Mouse (Mus musculus): ENCODE data around the gene Htra1. TPM values are rescaled to one million over a fixed set of nuclear protein-coding genes. Genes with fewer than 3 reads are reported as not detected.

Htra1 gene
- polyA plus RNA-seq, 1 experiment from 2014 or later, result 3.3 TPM

DNA sequence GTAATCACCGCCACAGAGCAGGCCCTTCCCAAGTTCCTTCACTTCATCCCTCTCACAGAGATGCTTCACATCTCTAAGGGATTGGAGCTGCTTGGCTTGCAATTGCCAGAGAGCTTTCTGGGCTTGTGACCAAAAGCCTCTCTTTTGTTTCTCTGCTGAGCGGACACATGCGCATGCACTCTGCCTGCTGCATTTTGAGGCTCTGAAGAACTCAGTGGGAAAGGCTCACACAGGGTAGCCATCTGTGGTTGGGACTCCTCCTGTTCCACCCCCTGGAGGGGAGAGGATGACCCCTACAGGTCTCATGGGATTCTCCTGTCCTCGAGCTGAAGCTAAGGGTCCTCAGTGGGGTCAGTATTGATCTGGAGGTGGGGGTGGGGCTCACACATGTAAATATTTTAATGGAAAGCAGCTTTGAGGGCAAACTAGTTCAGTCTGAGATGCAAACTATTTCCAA lies 30.0 kb downstream of the Htra1 start:
- no peak for DNase-seq (ENCODE audit: low spot score)
- H3K4me1 ChIP-seq (replicated peaks; ENCODE audit: control insufficient read depth, insufficient read depth, low read length), result no peaks in the 10 kb centered on the region
- 74% methylated on average over 4 of the region's 4 CpGs for WGBS
- H3K27me3 ChIP-seq (replicated peaks; ENCODE audit: control insufficient read depth, insufficient read depth, low read length), result no peaks in the 10 kb centered on the region
- H3K9me3 ChIP-seq (ENCODE audit: control insufficient read depth, low read length), result no peaks in the 10 kb centered on the region
- H3K4me3 ChIP-seq (ENCODE audit: low read depth, low read length), result no peak overlapping the region
- H3K27ac ChIP-seq (ENCODE audit: low read depth, low read length), result no peak overlapping the region
- no peak overlapping the region for H3K4me2 ChIP-seq
- H3K9ac ChIP-seq (ENCODE audit: low read depth, low read length), result no peak overlapping the region
- no peaks in the 10 kb centered on the region for H3K36me3 ChIP-seq (ENCODE audit: control insufficient read depth, insufficient read depth, low read length)
- ATAC-seq (replicated peaks; ENCODE audit: low FRiP score), result no peak

DNA sequence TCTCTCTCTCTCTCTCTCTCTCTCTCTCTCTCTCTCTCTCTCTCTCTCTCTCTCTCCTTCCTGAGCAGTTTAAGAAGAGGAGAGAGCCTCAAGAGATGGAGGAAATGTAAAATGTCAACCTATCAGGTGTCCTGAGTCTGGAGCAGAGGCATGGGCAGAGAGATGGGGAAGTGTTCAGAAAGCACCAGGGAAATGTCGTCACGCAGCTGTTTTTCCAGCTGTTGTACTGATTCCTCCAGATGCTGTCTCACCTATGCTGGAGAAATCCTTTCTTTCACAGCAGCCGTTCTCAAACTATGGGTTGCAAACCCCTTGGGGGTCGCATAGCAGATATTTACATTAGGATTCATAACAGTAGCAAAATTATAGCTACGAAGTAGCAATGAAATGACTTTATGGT lies 30.5 kb downstream of the Htra1 start:
- no peak for DNase-seq (ENCODE audit: low spot score)
- ATAC-seq (replicated peaks; ENCODE audit: low FRiP score), result no peak
- no peaks in the 10 kb centered on the region for H3K9me3 ChIP-seq (ENCODE audit: control insufficient read depth, low read length)
- no peak overlapping the region for H3K9ac ChIP-seq (ENCODE audit: low read depth, low read length)
- H3K4me3 ChIP-seq (ENCODE audit: low read depth, low read length), result no peak overlapping the region
- no peak overlapping the region for H3K4me2 ChIP-seq
- H3K27ac ChIP-seq (ENCODE audit: low read depth, low read length), result no peak overlapping the region
- H3K27me3 ChIP-seq (replicated peaks; ENCODE audit: control insufficient read depth, insufficient read depth, low read length), result no peaks in the 10 kb centered on the region
- no peaks in the 10 kb centered on the region for H3K36me3 ChIP-seq (ENCODE audit: control insufficient read depth, insufficient read depth, low read length)
- H3K4me1 ChIP-seq (replicated peaks; ENCODE audit: control insufficient read depth, insufficient read depth, low read length), result no peaks in the 10 kb centered on the region
- 73% methylated on average over 5 of the region's 5 CpGs for WGBS

DNA sequence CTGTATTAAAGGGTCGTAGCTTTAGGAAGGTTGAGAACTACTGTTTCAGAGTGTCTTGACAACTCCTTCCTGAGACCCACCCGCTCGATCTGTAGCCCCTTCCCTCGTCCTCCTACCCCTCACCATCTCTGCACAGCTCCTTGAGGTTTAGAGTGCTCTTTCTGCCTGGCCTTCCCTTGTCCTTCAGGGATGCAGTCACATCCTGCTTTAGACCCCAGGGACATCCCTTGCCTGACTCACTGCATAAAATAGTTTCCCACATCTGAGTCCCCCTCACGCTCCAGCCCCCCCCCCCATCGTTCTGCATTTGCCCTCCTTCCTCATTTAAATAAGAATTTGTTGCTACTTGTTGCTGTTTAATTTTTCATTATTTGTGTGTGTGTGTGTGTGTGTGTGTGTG lies 31.0 kb downstream of the Htra1 start:
- Histone ChIP-seq H3K9me3 (ENCODE audit: control insufficient read depth, low read length) (no peaks in the 10 kb centered on the region), H3K4me2 (no peak overlapping the region), H3K27me3 (replicated peaks; ENCODE audit: control insufficient read depth, insufficient read depth, low read length) (no peaks in the 10 kb centered on the region), H3K36me3 (ENCODE audit: control insufficient read depth, insufficient read depth, low read length) (no peaks in the 10 kb centered on the region), H3K4me1 (replicated peaks; ENCODE audit: control insufficient read depth, insufficient read depth, low read length) (no peaks in the 10 kb centered on the region), H3K9ac (ENCODE audit: low read depth, low read length) (no peak overlapping the region), H3K4me3 (ENCODE audit: low read depth, low read length) (no peak overlapping the region), H3K27ac (ENCODE audit: low read depth, low read length) (no peak overlapping the region)
- DNase-seq (ENCODE audit: low spot score), result no peak
- no peak for ATAC-seq (replicated peaks; ENCODE audit: low FRiP score)
- WGBS, result 74% methylated on average over 6 of the region's 6 CpGs

DNA sequence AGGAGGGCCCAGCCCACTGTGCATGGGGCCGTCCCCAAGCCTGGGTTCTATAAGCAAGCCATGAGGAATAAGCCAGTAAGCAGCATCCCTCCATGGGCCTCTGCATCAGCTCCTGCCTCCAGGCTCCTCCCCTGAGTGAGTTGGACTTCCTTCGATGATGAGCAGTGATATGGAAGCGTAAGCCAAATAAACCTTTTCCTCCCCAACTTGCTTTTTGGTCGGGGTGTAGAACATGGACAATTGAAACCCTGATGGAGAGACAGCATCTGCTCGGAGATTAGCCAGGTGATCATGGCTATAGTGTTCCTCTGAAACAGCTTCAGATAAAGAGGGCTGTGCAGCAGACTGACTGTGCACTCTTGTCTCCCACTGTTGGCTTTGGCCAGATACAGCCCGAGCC lies 32.0 kb downstream of the Htra1 start:
- H3K27ac ChIP-seq (ENCODE audit: low read depth, low read length), result no peak overlapping the region
- 78% methylated on average over 6 of the region's 6 CpGs for WGBS
- H3K9ac ChIP-seq (ENCODE audit: low read depth, low read length), result no peak overlapping the region
- H3K9me3 ChIP-seq (ENCODE audit: control insufficient read depth, low read length), result no peaks in the 10 kb centered on the region
- H3K4me1 ChIP-seq (replicated peaks; ENCODE audit: control insufficient read depth, insufficient read depth, low read length), result no peaks in the 10 kb centered on the region
- DNase-seq (ENCODE audit: low spot score), result no peak
- no peak overlapping the region for H3K4me2 ChIP-seq
- no peak for ATAC-seq (replicated peaks; ENCODE audit: low FRiP score)
- H3K36me3 ChIP-seq (ENCODE audit: control insufficient read depth, insufficient read depth, low read length), result no peaks in the 10 kb centered on the region
- no peaks in the 10 kb centered on the region for H3K27me3 ChIP-seq (replicated peaks; ENCODE audit: control insufficient read depth, insufficient read depth, low read length)
- no peak overlapping the region for H3K4me3 ChIP-seq (ENCODE audit: low read depth, low read length)

DNA sequence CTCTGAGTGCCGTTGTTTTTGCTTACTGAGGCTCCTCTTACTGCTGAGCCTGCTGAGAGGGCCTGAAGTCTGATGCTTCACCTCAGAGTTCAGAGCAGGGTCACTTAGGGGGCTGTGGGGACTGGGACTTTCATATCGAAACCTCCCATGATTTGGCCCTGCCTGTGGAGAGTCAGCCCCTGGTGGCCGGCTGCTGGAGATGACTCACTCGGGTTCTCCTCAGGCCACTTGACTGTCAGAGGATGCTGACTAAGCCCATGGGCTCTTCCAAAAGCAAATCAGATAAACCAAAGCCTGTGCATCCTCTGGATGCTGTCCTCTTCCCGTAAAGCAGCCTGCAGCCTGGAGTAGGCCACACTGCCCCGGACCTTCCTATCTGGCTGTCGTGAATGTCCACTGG lies 32.6 kb downstream of the Htra1 start:
- no peak for DNase-seq (ENCODE audit: low spot score)
- no peak overlapping the region for H3K27ac ChIP-seq (ENCODE audit: low read depth, low read length)

DNA sequence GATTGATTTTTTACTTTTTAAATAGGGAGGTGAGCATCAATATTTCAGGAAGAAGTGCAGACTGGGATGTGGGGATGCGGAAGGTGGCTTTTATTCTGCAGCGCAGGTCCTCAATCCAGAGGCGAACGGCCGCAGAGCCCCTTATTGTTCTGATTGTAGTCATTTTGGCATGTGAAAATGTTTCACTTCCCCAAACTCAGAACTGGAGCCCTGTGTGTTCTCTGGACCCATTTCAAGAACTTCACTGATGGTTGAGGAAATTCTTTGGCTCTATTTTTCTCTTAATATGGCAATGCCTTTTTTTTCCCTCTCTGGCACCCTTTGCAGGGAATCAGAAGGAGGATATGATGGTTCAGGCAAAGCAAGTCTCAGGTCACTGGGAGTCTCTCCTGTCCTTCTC lies 33.2 kb downstream of the Htra1 start:
- Histone ChIP-seq H3K27ac (ENCODE audit: low read depth, low read length) (no peak overlapping the region), H3K27me3 (replicated peaks; ENCODE audit: control insufficient read depth, insufficient read depth, low read length) (no peaks in the 10 kb centered on the region), H3K36me3 (ENCODE audit: control insufficient read depth, insufficient read depth, low read length) (no peaks in the 10 kb centered on the region), H3K4me1 (replicated peaks; ENCODE audit: control insufficient read depth, insufficient read depth, low read length) (no peaks in the 10 kb centered on the region), H3K9me3 (ENCODE audit: control insufficient read depth, low read length) (no peaks in the 10 kb centered on the region), H3K4me3 (ENCODE audit: low read depth, low read length) (no peak overlapping the region), H3K4me2 (no peak overlapping the region), H3K9ac (ENCODE audit: low read depth, low read length) (no peak overlapping the region)
- ATAC-seq (replicated peaks; ENCODE audit: low FRiP score) (no peak), DNase-seq (ENCODE audit: low spot score) (no peak)
- 83% methylated on average over 5 of the region's 5 CpGs for WGBS

More for the DNA sequence above, 32.6 kb downstream of the Htra1 start:
- H3K36me3 ChIP-seq (ENCODE audit: control insufficient read depth, insufficient read depth, low read length), result no peaks in the 10 kb centered on the region
- ATAC-seq (replicated peaks; ENCODE audit: low FRiP score), result no peak
- no peak overlapping the region for H3K9ac ChIP-seq (ENCODE audit: low read depth, low read length)
- H3K4me1 ChIP-seq (replicated peaks; ENCODE audit: control insufficient read depth, insufficient read depth, low read length), result no peaks in the 10 kb centered on the region
- no peak overlapping the region for H3K4me3 ChIP-seq (ENCODE audit: low read depth, low read length)
- H3K4me2 ChIP-seq, result no peak overlapping the region
- WGBS, result 52% methylated on average over 7 of the region's 7 CpGs
- no peaks in the 10 kb centered on the region for H3K9me3 ChIP-seq (ENCODE audit: control insufficient read depth, low read length)
- no peaks in the 10 kb centered on the region for H3K27me3 ChIP-seq (replicated peaks; ENCODE audit: control insufficient read depth, insufficient read depth, low read length)

DNA sequence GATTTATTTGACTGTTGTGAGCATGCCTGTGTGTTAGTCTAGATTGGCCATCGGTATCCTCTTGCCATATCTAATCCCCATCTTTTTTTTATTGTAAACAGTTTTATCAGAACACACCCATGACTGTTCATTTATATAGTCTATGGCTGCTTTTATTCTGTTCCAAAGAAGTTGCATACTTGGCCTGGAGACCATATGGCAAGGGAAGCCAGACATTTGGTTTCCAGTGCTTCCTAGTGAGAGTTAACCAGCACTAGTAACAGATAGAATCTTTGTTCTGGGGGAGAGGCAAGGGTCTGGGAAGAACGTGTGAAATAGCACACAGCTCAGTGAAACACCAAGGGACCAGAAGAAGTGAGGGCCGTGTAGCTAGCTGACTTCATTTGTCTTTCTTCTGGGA lies 33.6 kb downstream of the Htra1 start:
- Histone ChIP-seq H3K27me3 (replicated peaks; ENCODE audit: control insufficient read depth, insufficient read depth, low read length) (no peaks in the 10 kb centered on the region), H3K9ac (ENCODE audit: low read depth, low read length) (no peak overlapping the region), H3K4me2 (no peak overlapping the region), H3K27ac (ENCODE audit: low read depth, low read length) (no peak overlapping the region), H3K4me1 (replicated peaks; ENCODE audit: control insufficient read depth, insufficient read depth, low read length) (no peaks in the 10 kb centered on the region), H3K9me3 (ENCODE audit: control insufficient read depth, low read length) (no peaks in the 10 kb centered on the region), H3K4me3 (ENCODE audit: low read depth, low read length) (no peak overlapping the region), H3K36me3 (ENCODE audit: control insufficient read depth, insufficient read depth, low read length) (no peaks in the 10 kb centered on the region)
- WGBS, result 49% methylated on average over 3 of the region's 3 CpGs
- DNase-seq (ENCODE audit: low spot score), result no peak
- no peak for ATAC-seq (replicated peaks; ENCODE audit: low FRiP score)

DNA sequence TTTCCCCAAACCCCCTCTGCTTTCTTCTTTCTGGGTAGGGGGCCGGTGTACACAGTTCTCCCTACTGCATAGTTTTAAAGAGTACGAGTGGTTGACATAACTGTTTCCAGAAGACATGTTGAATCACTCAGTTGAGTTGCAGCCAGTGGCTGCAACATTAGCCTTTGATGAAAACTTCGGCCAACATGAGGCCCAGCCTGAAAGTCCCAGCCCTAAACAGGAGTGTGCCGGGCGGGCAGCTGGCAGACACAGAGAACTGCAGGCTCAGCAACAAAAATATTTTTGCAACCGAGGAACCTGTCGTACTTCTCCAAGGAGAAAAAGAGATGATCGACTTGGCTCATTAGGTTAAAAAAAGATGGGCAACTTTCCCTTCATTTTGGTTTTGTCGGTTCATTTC lies 36.9 kb downstream of the Htra1 start:
- H3K36me3 ChIP-seq (ENCODE audit: control insufficient read depth, insufficient read depth, low read length), result no peaks in the 10 kb centered on the region
- H3K4me1 ChIP-seq (replicated peaks; ENCODE audit: control insufficient read depth, insufficient read depth, low read length), result no peaks in the 10 kb centered on the region
- no peaks in the 10 kb centered on the region for H3K27me3 ChIP-seq (replicated peaks; ENCODE audit: control insufficient read depth, insufficient read depth, low read length)
- no peak overlapping the region for H3K27ac ChIP-seq (ENCODE audit: low read depth, low read length)
- no peak overlapping the region for H3K4me2 ChIP-seq
- ATAC-seq (replicated peaks; ENCODE audit: low FRiP score), result no peak
- DNase-seq (ENCODE audit: low spot score), result no peak
- no peak overlapping the region for H3K4me3 ChIP-seq (ENCODE audit: low read depth, low read length)
- no peaks in the 10 kb centered on the region for H3K9me3 ChIP-seq (ENCODE audit: control insufficient read depth, low read length)
- no peak overlapping the region for H3K9ac ChIP-seq (ENCODE audit: low read depth, low read length)
- WGBS, result 93% methylated on average over 9 of the region's 9 CpGs

DNA sequence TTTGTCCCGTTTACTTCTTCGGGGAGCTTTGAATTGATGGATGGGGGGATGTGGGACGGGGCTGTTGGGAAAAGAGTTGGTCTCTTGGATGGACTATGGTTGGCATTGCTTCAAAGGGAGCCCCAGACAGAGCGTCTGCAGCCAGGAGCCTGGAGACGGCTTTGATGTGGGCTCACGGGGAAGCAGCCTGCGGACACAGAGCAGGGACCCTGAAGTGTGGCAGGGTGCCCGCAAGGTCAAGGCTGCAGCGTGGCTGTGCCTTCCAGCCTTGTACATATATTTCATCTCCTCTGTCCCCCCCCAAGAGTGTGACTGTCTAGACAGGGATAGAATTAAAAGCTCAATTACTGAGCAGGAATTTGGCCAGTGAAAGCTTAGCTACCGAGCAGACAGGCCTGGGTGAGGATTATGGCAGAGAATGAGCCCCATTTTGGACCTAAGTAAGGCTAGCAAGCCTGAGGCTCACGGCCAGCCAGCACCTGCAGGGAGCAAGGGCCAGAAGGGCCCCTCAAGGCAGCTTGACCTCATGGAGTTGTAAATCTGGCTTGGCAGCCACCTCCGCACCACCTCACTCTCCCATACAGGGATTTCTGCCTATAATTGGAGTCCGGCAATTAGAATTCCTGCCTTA lies 40.5 kb downstream of the Htra1 start:
- no peak for ATAC-seq (replicated peaks; ENCODE audit: low FRiP score)
- H3K4me3 ChIP-seq (ENCODE audit: low read depth, low read length), result no peak overlapping the region
- H3K9me3 ChIP-seq (ENCODE audit: control insufficient read depth, low read length), result no peaks in the 10 kb centered on the region
- H3K9ac ChIP-seq (ENCODE audit: low read depth, low read length), result no peak overlapping the region
- WGBS, result 61% methylated on average over 13 of the region's 13 CpGs
- H3K36me3 ChIP-seq (ENCODE audit: control insufficient read depth, insufficient read depth, low read length), result no peaks in the 10 kb centered on the region
- H3K4me2 ChIP-seq, result no peak overlapping the region
- no peak overlapping the region for H3K27ac ChIP-seq (ENCODE audit: low read depth, low read length)
- DNase-seq (ENCODE audit: low spot score), result no peak
- no peaks in the 10 kb centered on the region for H3K27me3 ChIP-seq (replicated peaks; ENCODE audit: control insufficient read depth, insufficient read depth, low read length)
- no peaks in the 10 kb centered on the region for H3K4me1 ChIP-seq (replicated peaks; ENCODE audit: control insufficient read depth, insufficient read depth, low read length)

Data from liver, embryonic 11.5 days (tissue).